Mouse (Mus musculus) left cerebral cortex, postnatal 25 days (tissue): ENCODE measurements around the gene Coq9. TPM values are rescaled to one million over a fixed set of nuclear protein-coding genes. Genes with fewer than 3 reads are reported as not detected.

Source experiments
- DNase-seq, 2 experiments: peaks; one replicate each; pipeline ENCODE4 v3.0.0; 2022; ENCODE audit warnings: low spot score in 2 of 2, mixed read lengths in 1 of 2
- intact Hi-C: fragments of 180-260 bp; cut with DNase I; formaldehyde crosslinking; loops from one replicate; pipeline ENCODE4 v1.15.1; 2025
- total RNA-seq, 2 experiments: library from RNA; stranded (reverse); gene quantifications; 2 replicates each; pipeline ENCODE4 v1.2.3; 2021

Coq9 gene
- total RNA-seq, 2 experiments from 2014 or later = 82.4 to 94.4 TPM

GRCm38 (mm10) chr8:94863897-94864673 is 26.0 kb downstream of the Coq9 start:
- intact Hi-C loops = no loop called here
- no peak for DNase-seq

- intact Hi-C loops = no loop called here
- DNase-seq = no peak
Measured at GRCm38 (mm10) chr8:94865292-94865691, 27.2 kb downstream of the Coq9 start.

GRCm38 (mm10) chr8:94866921-94867320 is 28.8 kb downstream of the Coq9 start:
- intact Hi-C loops = no loop called here
- no peak for DNase-seq

- intact Hi-C loops = no loop called here
- DNase-seq = no peak
Measured at GRCm38 (mm10) chr8:94869146-94869545, 31.0 kb downstream of the Coq9 start.

- intact Hi-C loops = loop anchor here (5.0 kb wide), 1 partner anchor 132 kb away; no protein-coding TSS in a partner anchor
- DNase-seq = no peak
Measured at GRCm38 (mm10) chr8:94870003-94870402, 31.9 kb downstream of the Coq9 start.

- intact Hi-C loops = loop anchor here (5.0 kb wide), 1 partner anchor 132 kb away; no protein-coding TSS in a partner anchor
- peak; percentile 61 to 74 for DNase-seq
Measured at GRCm38 (mm10) chr8:94870474-94871107, 32.5 kb downstream of the Coq9 start.

- DNase-seq = peak; percentile 70 to 88
- intact Hi-C loops = loop anchor here (5.0 kb wide), 1 partner anchor 131 kb away; no protein-coding TSS in a partner anchor
Measured at GRCm38 (mm10) chr8:94871108-94871894, 33.2 kb downstream of the Coq9 start.

- intact Hi-C loops = loop anchor here (5.0 kb wide), 1 partner anchor 130 kb away; no protein-coding TSS in a partner anchor
- no peak for DNase-seq
Measured at GRCm38 (mm10) chr8:94872156-94872555, 34.0 kb downstream of the Coq9 start.

GRCm38 (mm10) chr8:94872576-94872975 is 34.5 kb downstream of the Coq9 start:
- intact Hi-C loops = loop anchor here (5.0 kb wide), 1 partner anchor 130 kb away; no protein-coding TSS in a partner anchor
- no peak for DNase-seq

GRCm38 (mm10) chr8:94874358-94874757 is 36.2 kb downstream of the Coq9 start:
- intact Hi-C loops = loop anchor here (1.0 to 5.0 kb wide), 2 partner anchors 35 to 128 kb away; no protein-coding TSS in a partner anchor
- DNase-seq = peak; percentile 62 to 71

GRCm38 (mm10) chr8:94875096-94875870 is 37.2 kb downstream of the Coq9 start:
- DNase-seq = no peak
- intact Hi-C loops = no loop called here

- intact Hi-C loops = no loop called here
- DNase-seq = no peak
Measured at GRCm38 (mm10) chr8:94875871-94876150, 37.7 kb downstream of the Coq9 start.

GRCm38 (mm10) chr8:94876197-94876730 is 38.1 kb downstream of the Coq9 start, which contains the start of gene Dok4:
Dok4 (minus strand) TSS chr8:94876330.
- DNase-seq = peak; percentile 61 to 74
- intact Hi-C loops = no loop called here

- DNase-seq = no peak
- intact Hi-C loops = no loop called here
Measured at GRCm38 (mm10) chr8:94876820-94877219, 38.7 kb downstream of the Coq9 start.

GRCm38 (mm10) chr8:94880742-94881141 is 42.6 kb downstream of the Coq9 start:
- DNase-seq = no peak
- intact Hi-C loops = no loop called here

- DNase-seq = no peak
- intact Hi-C loops = no loop called here
Measured at GRCm38 (mm10) chr8:94888383-94889036, 50.4 kb downstream of the Coq9 start.

GRCm38 (mm10) chr8:94892917-94893316 is 54.8 kb downstream of the Coq9 start:
- DNase-seq = no peak
- intact Hi-C loops = no loop called here

GRCm38 (mm10) chr8:94899262-94899661 is 61.1 kb downstream of the Coq9 start:
- no peak for DNase-seq
- intact Hi-C loops = no loop called here

GRCm38 (mm10) chr8:94900617-94901016 is 62.5 kb downstream of the Coq9 start:
- intact Hi-C loops = no loop called here
- DNase-seq = no peak
